Mouse (Mus musculus): Measurements from ENCODE around the gene Rac1.

DNA sequence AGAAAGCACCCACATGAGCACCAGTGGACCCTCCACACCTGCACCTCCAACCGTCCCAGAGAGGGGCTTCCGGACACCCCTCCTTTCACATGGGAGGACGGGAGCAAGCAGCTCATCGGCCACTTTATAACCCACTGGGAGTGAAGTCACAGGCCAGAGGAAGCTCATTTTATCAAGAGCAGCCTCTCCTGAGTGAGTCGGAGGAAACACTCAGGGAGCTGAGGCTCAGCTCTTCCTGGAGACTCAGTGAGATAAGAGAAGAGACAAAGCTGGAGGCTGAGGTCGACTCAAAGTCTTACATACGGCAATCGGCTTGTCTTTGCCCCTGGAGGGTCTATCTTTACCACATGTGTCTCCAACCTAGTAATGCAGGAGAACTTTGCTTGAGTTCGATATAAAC lies 18.5 kb downstream of the Rac1 start:
- no peak for TF ChIP-seq MAX (IDR thresholded peaks at IDR 0.05; ENCODE audit: low read depth)
- no peak for TF ChIP-seq POLR2A (IDR thresholded peaks at IDR 0.05; ENCODE audit: insufficient read length, low read depth)
- TF ChIP-seq CEBPB (IDR thresholded peaks at IDR 0.05; ENCODE audit: insufficient read depth, poor library complexity, severe bottlenecking) = no peak
- no peak for TF ChIP-seq MYOD1 (IDR thresholded peaks at IDR 0.05; ENCODE audit: control insufficient read depth in 1 of 3, insufficient read length in 2 of 3, low read depth in 2 of 3)
- TF ChIP-seq POLR2AphosphoS2 (IDR thresholded peaks at IDR 0.05; ENCODE audit: insufficient read length, low read depth) = no peak
- no peak for TF ChIP-seq TCF12 (IDR thresholded peaks at IDR 0.05; ENCODE audit: insufficient read depth, poor library complexity, severe bottlenecking)
